ENCODE assay signal across 15 mouse cellular contexts in genomic region chr7:46423951-46424350, GRCm38 (mm10). TPM values are rescaled to one million over a fixed set of nuclear protein-coding genes. Genes with fewer than 3 reads are reported as not detected.
"Had no signal": no experiment of that assay in that cellular context is flagged by ENCODE, and none has a peak within 500 bp of the region (broad histone marks: within the 10 kb centered on the region; RNA-seq: fewer than 3 reads in every experiment).

No protein-coding gene starts in this region.

- H3K27ac ChIP-seq: kidney, embryonic 15.5 days; limb, embryonic 13.5 days; liver, embryonic 14.5 days; neural tube, embryonic 15.5 days; stomach, postnatal 0 days had no signal

- H3K4me3 ChIP-seq: kidney, embryonic 15.5 days; limb, embryonic 13.5 days; midbrain, embryonic 13.5 days; myocyte; neural tube, embryonic 15.5 days had no signal

- DNase-seq: kidney, postnatal 14 days; left cerebral cortex, postnatal 4 days; lung, adult 18-20 months; thymus, postnatal 14 days had no signal

- H3K4me1 ChIP-seq: kidney, embryonic 15.5 days; limb, embryonic 13.5 days had no signal

- H3K9ac ChIP-seq: kidney, embryonic 15.5 days; limb, embryonic 13.5 days; liver, embryonic 14.5 days; midbrain, embryonic 13.5 days; neural tube, embryonic 15.5 days had no signal

- H3K27me3 ChIP-seq: kidney, embryonic 15.5 days; limb, embryonic 13.5 days; midbrain, embryonic 13.5 days; neural tube, embryonic 15.5 days had no signal

- H3K36me3 ChIP-seq: kidney, embryonic 15.5 days; limb, embryonic 13.5 days had no signal

- H3K9me3 ChIP-seq: kidney, embryonic 15.5 days; limb, embryonic 13.5 days; midbrain, embryonic 13.5 days; neural tube, embryonic 15.5 days had no signal

- H3K4me2 ChIP-seq: kidney, embryonic 15.5 days; limb, embryonic 13.5 days; neural tube, embryonic 15.5 days had no signal

RNA-seq across cellular contexts. Expression of gene Kcnc1, which starts 27.7 kb away (rescaled TPM):
- polyA plus RNA-seq: liver, adult 2 months had no signal

RNA-seq across cellular contexts. Expression of gene Myod1, which starts 47.7 kb away (rescaled TPM):
- total RNA-seq: layer of hippocampus, postnatal 25 days; left cerebral cortex, postnatal 4 days; liver, adult 2 months; megakaryocyte-erythroid progenitor cell, adult 5-6 weeks had no signal
- polyA plus RNA-seq: large intestine, adult 2 months; liver, adult 2 months; midbrain, embryonic 13.5 days had no signal
